Mouse (Mus musculus): ENCODE data around the gene Olfr1484. TPM values are rescaled to one million over a fixed set of nuclear protein-coding genes. Genes with fewer than 3 reads are reported as not detected.
"Not testable (repeated sequence)": the region's sequence is repeated elsewhere in the genome, so short reads cannot be mapped to it uniquely, and the experiment has no call there.

The Olfr1484 gene
- not detected in 2 replicates for polyA plus RNA-seq (2014; fragmentation: Nextera tagmentation; extraction: Ambion mirVana)

DNA sequence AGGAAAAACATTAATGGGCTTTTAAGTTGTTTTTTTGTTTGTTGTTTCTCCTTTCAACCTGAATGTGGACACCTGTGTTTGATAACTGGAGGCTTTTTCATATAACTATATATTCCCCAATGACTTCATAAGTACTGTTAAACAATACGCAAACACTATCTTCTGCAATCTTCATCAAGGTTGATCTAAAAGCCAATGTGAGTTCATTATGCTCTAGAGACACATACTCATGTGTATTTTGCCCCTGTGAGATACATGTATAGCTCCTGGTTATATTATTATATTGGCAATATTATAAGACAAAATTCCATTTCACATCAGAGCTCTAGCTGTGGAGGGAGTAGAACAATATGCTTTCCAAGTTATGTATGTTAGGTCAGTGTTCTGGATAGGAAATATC, at the start of gene Olfr1484:
Olfr1484 (plus strand) TSS at position 301 of the 400 bp plus-strand sequence.
- Histone ChIP-seq H3K27me3 (ENCODE audit: control insufficient read depth, insufficient read depth, low read length) (no peaks in the 10 kb centered on the region), H3K4me3 (ENCODE audit: low read depth, low read length) (no peak within 1 kb of the TSS), H3K36me3 (replicated peaks; ENCODE audit: control insufficient read depth, insufficient read depth, low read depth, low read length) (no peaks in the 10 kb centered on the region), H3K4me2 (ENCODE audit: low read depth, low read length) (no peak within 1 kb of the TSS), H3K27ac (replicated peaks; ENCODE audit: low read depth, low read length) (no peak within 1 kb of the TSS), H3K9me3 (replicated peaks; ENCODE audit: control insufficient read depth, low read length) (no peaks in the 10 kb centered on the region), H3K9ac (replicated peaks; ENCODE audit: low read length) (no peak within 1 kb of the TSS), H3K4me1 (ENCODE audit: control insufficient read depth, insufficient read depth, low read length) (no peaks in the 10 kb centered on the region)
- ATAC-seq (replicated peaks; ENCODE audit: insufficient number of reproducible peaks, low FRiP score, low TSS enrichment, low read depth) (no peak), DNase-seq (ENCODE audit: low spot score) (no peak)
- WGBS, result 79% methylated on average over 1 of the region's 1 CpGs

- H3K4me1 ChIP-seq (ENCODE audit: control insufficient read depth, insufficient read depth, low read length); H3K9ac ChIP-seq (replicated peaks; ENCODE audit: low read length); H3K27me3 ChIP-seq (ENCODE audit: control insufficient read depth, insufficient read depth, low read length); H3K27ac ChIP-seq (replicated peaks; ENCODE audit: low read depth, low read length); H3K4me2 ChIP-seq (ENCODE audit: low read depth, low read length); H3K4me3 ChIP-seq (ENCODE audit: low read depth, low read length); DNase-seq (ENCODE audit: low spot score); H3K9me3 ChIP-seq (replicated peaks; ENCODE audit: control insufficient read depth, low read length); H3K36me3 ChIP-seq (replicated peaks; ENCODE audit: control insufficient read depth, insufficient read depth, low read depth, low read length); ATAC-seq (replicated peaks; ENCODE audit: insufficient number of reproducible peaks, low FRiP score, low TSS enrichment, low read depth): not testable (repeated sequence)
- 76% methylated on average over 2 of the region's 2 CpGs for WGBS
These were observed 33.8 kb downstream of the Olfr1484 start, which contains the start of gene Olfr1487 for GRCm38 (mm10) chr19:13617075-13617474. Olfr1487 (plus strand) TSS chr19:13617375.

- no peaks in the 10 kb centered on the region for H3K36me3 ChIP-seq (replicated peaks; ENCODE audit: control insufficient read depth, insufficient read depth, low read depth, low read length)
- H3K27ac ChIP-seq (replicated peaks; ENCODE audit: low read depth, low read length), result no peak within 1 kb of the TSS
- no peak for DNase-seq (ENCODE audit: low spot score)
- H3K4me1 ChIP-seq (ENCODE audit: control insufficient read depth, insufficient read depth, low read length), result no peaks in the 10 kb centered on the region
- H3K9me3 ChIP-seq (replicated peaks; ENCODE audit: control insufficient read depth, low read length), result no peaks in the 10 kb centered on the region
- WGBS, result 87% methylated on average over 1 of the region's 1 CpGs
- no peak within 1 kb of the TSS for H3K4me3 ChIP-seq (ENCODE audit: low read depth, low read length)
- no peaks in the 10 kb centered on the region for H3K27me3 ChIP-seq (ENCODE audit: control insufficient read depth, insufficient read depth, low read length)
- no peak for ATAC-seq (replicated peaks; ENCODE audit: insufficient number of reproducible peaks, low FRiP score, low TSS enrichment, low read depth)
- no peak within 1 kb of the TSS for H3K4me2 ChIP-seq (ENCODE audit: low read depth, low read length)
- no peak within 1 kb of the TSS for H3K9ac ChIP-seq (replicated peaks; ENCODE audit: low read length)
These were observed 48.0 kb downstream of the Olfr1484 start, which contains the start of gene Olfr1489 for GRCm38 (mm10) chr19:13631321-13631720. Olfr1489 (plus strand) TSS chr19:13631621.

Small RNA genes within 50 kb of the gene (microRNA-seq; reads per million reads assigned to microRNA genes)
- not detected for gene Gm22323 (ENCODE audit: borderline number of aligned reads)
- gene Gm23931 (ENCODE audit: borderline number of aligned reads), result not detected

Other genes starting within 250 kb of the Olfr1484 start
- not detected in 2 replicates for gene Olfr1466, start 244.6 kb upstream of the Olfr1484 start, polyA plus RNA-seq (2014; fragmentation: Nextera tagmentation; extraction: Ambion mirVana)
- not detected in 2 replicates for gene Olfr1467, start 221.3 kb upstream of the Olfr1484 start, polyA plus RNA-seq (2014; fragmentation: Nextera tagmentation; extraction: Ambion mirVana)
- not detected in 2 replicates for gene Olfr1469, start 175.7 kb upstream of the Olfr1484 start, polyA plus RNA-seq (2014; fragmentation: Nextera tagmentation; extraction: Ambion mirVana)
- not detected in 2 replicates for gene Olfr1471, start 140.1 kb upstream of the Olfr1484 start, polyA plus RNA-seq (2014; fragmentation: Nextera tagmentation; extraction: Ambion mirVana)
- gene Olfr1472, start 127.4 kb upstream of the Olfr1484 start, polyA plus RNA-seq (2014; fragmentation: Nextera tagmentation; extraction: Ambion mirVana), result not detected in 2 replicates
- gene Olfr1474, start 113.9 kb upstream of the Olfr1484 start, polyA plus RNA-seq (2014; fragmentation: Nextera tagmentation; extraction: Ambion mirVana), result not detected in 2 replicates
- gene Olfr1475, start 103.3 kb upstream of the Olfr1484 start, polyA plus RNA-seq (2014; fragmentation: Nextera tagmentation; extraction: Ambion mirVana), result not detected in 2 replicates
- not detected in 2 replicates for gene Olfr1477, start 83.0 kb upstream of the Olfr1484 start, polyA plus RNA-seq (2014; fragmentation: Nextera tagmentation; extraction: Ambion mirVana)
- not detected in 2 replicates for gene Olfr1480, start 55.6 kb upstream of the Olfr1484 start, polyA plus RNA-seq (2014; fragmentation: Nextera tagmentation; extraction: Ambion mirVana)
- not detected in 2 replicates for gene Olfr1487, start 33.9 kb downstream of the Olfr1484 start, polyA plus RNA-seq (2014; fragmentation: Nextera tagmentation; extraction: Ambion mirVana)
- not detected in 2 replicates for gene Olfr1489, start 48.1 kb downstream of the Olfr1484 start, polyA plus RNA-seq (2014; fragmentation: Nextera tagmentation; extraction: Ambion mirVana)
- not detected in 2 replicates for gene Olfr1490, start 67.6 kb downstream of the Olfr1484 start, polyA plus RNA-seq (2014; fragmentation: Nextera tagmentation; extraction: Ambion mirVana)
- not detected in 2 replicates for gene Olfr1491, start 113.8 kb downstream of the Olfr1484 start, polyA plus RNA-seq (2014; fragmentation: Nextera tagmentation; extraction: Ambion mirVana)
- not detected in 2 replicates for gene Olfr1493-ps1, start 139.8 kb downstream of the Olfr1484 start, polyA plus RNA-seq (2014; fragmentation: Nextera tagmentation; extraction: Ambion mirVana)
- gene Olfr1494, start 156.2 kb downstream of the Olfr1484 start, polyA plus RNA-seq (2014; fragmentation: Nextera tagmentation; extraction: Ambion mirVana), result not detected in 2 replicates
- not detected in 2 replicates for gene Olfr1495, start 181.1 kb downstream of the Olfr1484 start, polyA plus RNA-seq (2014; fragmentation: Nextera tagmentation; extraction: Ambion mirVana)
- not detected in 2 replicates for gene Olfr1496, start 194.4 kb downstream of the Olfr1484 start, polyA plus RNA-seq (2014; fragmentation: Nextera tagmentation; extraction: Ambion mirVana)
- gene Olfr1497, start 214.7 kb downstream of the Olfr1484 start, polyA plus RNA-seq (2014; fragmentation: Nextera tagmentation; extraction: Ambion mirVana), result not detected in 2 replicates
- gene Olfr1499, start 235.9 kb downstream of the Olfr1484 start, polyA plus RNA-seq (2014; fragmentation: Nextera tagmentation; extraction: Ambion mirVana), result not detected in 2 replicates
- gene Olfr1500, start 247.0 kb downstream of the Olfr1484 start, polyA plus RNA-seq (2014; fragmentation: Nextera tagmentation; extraction: Ambion mirVana), result not detected in 2 replicates

All from embryonic facial prominence, embryonic 11.5 days (tissue).